Mouse (Mus musculus): ENCODE results near the gene Ackr1.

- no peak for TF ChIP-seq CTCF (IDR thresholded peaks at IDR 0.05; ENCODE audit: insufficient read depth, low read depth, low read length)
- no peak for TF ChIP-seq POLR2A (IDR thresholded peaks at IDR 0.05; ENCODE audit: insufficient read depth, low read depth, low read length)
Measured at GRCm38 (mm10) chr1:173328446-173328845, 5.1 kb downstream of the Ackr1 start.
